ENCODE assay signal across 7 mouse cellular contexts in the genomic region with DNA sequence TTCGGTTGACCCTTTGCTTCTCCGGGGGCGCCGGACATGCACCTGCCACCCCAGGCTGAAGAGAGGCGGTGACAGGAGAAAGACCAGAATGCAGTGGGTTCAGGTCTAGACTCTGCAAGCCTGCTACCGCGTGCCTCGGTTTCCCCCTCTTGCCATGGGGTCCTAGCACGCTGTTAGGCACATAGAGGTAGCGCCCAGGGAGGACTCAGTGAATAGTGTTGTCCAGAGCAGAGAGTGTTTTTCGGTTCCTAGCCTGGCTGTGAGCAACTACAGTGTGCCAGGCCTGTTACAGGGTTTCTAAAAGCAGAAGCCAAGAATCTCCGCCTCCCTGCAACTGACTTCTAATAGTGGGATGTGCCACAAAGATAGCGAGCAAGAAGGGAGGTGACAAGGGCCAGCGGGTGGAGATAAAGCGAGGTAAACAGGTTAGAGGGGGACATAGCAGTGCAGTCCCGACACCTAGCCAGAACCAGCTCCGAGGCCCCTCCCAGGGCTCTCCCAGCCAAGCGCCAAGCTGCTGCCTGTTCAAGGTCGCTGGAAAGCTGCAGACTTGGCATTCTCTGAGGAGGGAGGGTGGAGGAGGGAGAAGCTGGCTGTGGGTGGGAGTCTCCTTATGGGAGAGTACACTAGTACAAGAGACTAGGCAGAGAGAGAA. TPM values are rescaled to one million over a fixed set of nuclear protein-coding genes. Genes with fewer than 3 reads are reported as not detected.
A peak's percentile ranks its signal among the peaks of the same experiment; 100 is the strongest.
DNase-seq lines count a peak whose midpoint lies in the region; ATAC-seq and TF ChIP-seq lines count a peak whose summit lies in the region.

No protein-coding gene starts in this region.

- peak; percentile 87 for ATAC-seq in intestine, embryonic 16.5 days

- peak overlapping the region; percentile 73 for H3K9ac ChIP-seq in intestine, embryonic 16.5 days (ENCODE audit: low read depth, low read length)

- peak; percentile 35 for TF ChIP-seq POLR2A in cortical plate, adult 2 months (IDR thresholded peaks at IDR 0.05; ENCODE audit: extremely low read depth, insufficient read depth, low read length)

- H3K9me3 ChIP-seq in intestine, embryonic 16.5 days (ENCODE audit: control insufficient read depth, low read length): no peaks in the 10 kb centered on the region
- H3K9me3 ChIP-seq in megakaryocyte, embryonic 14.5 days: no peaks in the 10 kb centered on the region

- H3K27me3 ChIP-seq in intestine, embryonic 16.5 days (replicated peaks; ENCODE audit: control insufficient read depth, insufficient read depth, low read length): no peaks in the 10 kb centered on the region
- H3K27me3 ChIP-seq in megakaryocyte, embryonic 14.5 days (replicated peaks): peaks cover 11% of the 10 kb centered on the region

- intact Hi-C loops in left cerebral cortex, postnatal 14 days (cut with DNase I): loop anchor here (5.0 kb wide), 1 partner anchor 50 kb away; no protein-coding TSS in a partner anchor

- peaks cover 7% of the 10 kb centered on the region for H3K4me1 ChIP-seq in cortical plate, adult 2 months (ENCODE audit: control insufficient read depth, insufficient read depth, low read length)
- H3K4me1 ChIP-seq in intestine, embryonic 16.5 days (ENCODE audit: control insufficient read depth, insufficient read depth, low read length): peaks cover 16% of the 10 kb centered on the region
- peaks cover 98% of the 10 kb centered on the region for H3K4me1 ChIP-seq in megakaryocyte, embryonic 14.5 days

- H3K4me3 ChIP-seq in cortical plate, adult 2 months (ENCODE audit: insufficient read depth, low read length): peak overlapping the region; percentile 14
- peak overlapping the region; percentile 56 for H3K4me3 ChIP-seq in intestine, embryonic 16.5 days (ENCODE audit: low read length)
- peak overlapping the region; percentile 93 for H3K4me3 ChIP-seq in megakaryocyte, embryonic 14.5 days (replicated peaks)

- DNase-seq in adrenal gland, postnatal 10 days: peak; percentile 90
- DNase-seq in gastrocnemius, postnatal 25 days: peak; percentile 74
- DNase-seq in left cerebral cortex, postnatal 14 days (ENCODE audit: low spot score in 2 of 2): peak; percentile 74 to 83
- peak; percentile 73 for DNase-seq in right cerebral cortex, postnatal 36 days (ENCODE audit: low spot score in 2 of 2)

- H3K4me2 ChIP-seq in intestine, embryonic 16.5 days (ENCODE audit: low read depth, low read length): peak overlapping the region; percentile 96

- no peak for TF ChIP-seq CTCF in cortical plate, adult 2 months (IDR thresholded peaks at IDR 0.05; ENCODE audit: extremely low read depth, insufficient read depth, low read length)

- WGBS in intestine, embryonic 16.5 days: 8% methylated on average over 19 of the region's 19 CpGs

- H3K36me3 ChIP-seq in intestine, embryonic 16.5 days (ENCODE audit: control insufficient read depth, insufficient read depth, low read length): no peaks in the 10 kb centered on the region
- peaks cover 17% of the 10 kb centered on the region for H3K36me3 ChIP-seq in megakaryocyte, embryonic 14.5 days (replicated peaks; ENCODE audit: low read length)

- H3K27ac ChIP-seq in cortical plate, adult 2 months (ENCODE audit: insufficient read depth, low read length): peak overlapping the region; percentile 74
- peak overlapping the region; percentile 62 for H3K27ac ChIP-seq in intestine, embryonic 16.5 days (ENCODE audit: low read length)

RNA-seq across cellular contexts. Expression of a gene that starts 31.5 kb away (rescaled TPM):
- 1 to 10 TPM in 1 of 2 experiments, under 1 TPM in 1; 0.96 to 1.2 TPM for total RNA-seq in adrenal gland, postnatal 10 days (2021)
- 13.5 and 17.5 TPM in 2 replicates for polyA plus RNA-seq in cortical plate, adult 2 months (2012; rRNA removed)
- total RNA-seq in gastrocnemius, postnatal 25 days (2021): 1 to 10 TPM in 1 of 2 experiments, under 1 TPM in 1; 0.72 to 1.5 TPM
- 0.99 and 1.2 TPM in 2 replicates for polyA plus RNA-seq in intestine, embryonic 16.5 days (2015; fragmentation: Nextera tagmentation; extraction: Ambion mirVana)
- total RNA-seq in left cerebral cortex, postnatal 14 days (2021): 1 to 10 TPM; 2.4 to 3.6 TPM
- polyA plus RNA-seq in megakaryocyte, embryonic 14.5 days (2012; ENCODE audit: insufficient read depth, low replicate concordance): not detected in 2 replicates

RNA-seq across cellular contexts. Expression of a gene that starts 35.7 kb away (rescaled TPM):
- 10 to 100 TPM; 33.4 to 34.9 TPM for total RNA-seq in adrenal gland, postnatal 10 days (2021)
- 47.1 TPM in 2 replicates for polyA plus RNA-seq in cortical plate, adult 2 months (2012; rRNA removed)
- total RNA-seq in gastrocnemius, postnatal 25 days (2021): 10 to 100 TPM; 15.6 to 16.2 TPM
- polyA plus RNA-seq in intestine, embryonic 16.5 days (2015; fragmentation: Nextera tagmentation; extraction: Ambion mirVana): 76.3 and 87.4 TPM in 2 replicates
- 10 to 100 TPM; 39.6 to 40.7 TPM for total RNA-seq in left cerebral cortex, postnatal 14 days (2021)
- polyA plus RNA-seq in megakaryocyte, embryonic 14.5 days (2012; ENCODE audit: insufficient read depth, low replicate concordance): 10.3 and 36.9 TPM in 2 replicates

RNA-seq across cellular contexts. Expression of a gene that starts 58.2 kb away (rescaled TPM):
- 10 to 100 TPM; 17.2 to 19.6 TPM for total RNA-seq in adrenal gland, postnatal 10 days (2021)
- polyA plus RNA-seq in cortical plate, adult 2 months (2012; rRNA removed): 44.1 and 45.8 TPM in 2 replicates
- 1 to 10 TPM; 5.4 to 5.5 TPM for total RNA-seq in gastrocnemius, postnatal 25 days (2021)
- polyA plus RNA-seq in intestine, embryonic 16.5 days (2015; fragmentation: Nextera tagmentation; extraction: Ambion mirVana): 24.0 and 24.5 TPM in 2 replicates
- 10 to 100 TPM; 30.7 to 35.9 TPM for total RNA-seq in left cerebral cortex, postnatal 14 days (2021)
- polyA plus RNA-seq in megakaryocyte, embryonic 14.5 days (2012; ENCODE audit: insufficient read depth, low replicate concordance): 14.8 and 21.5 TPM in 2 replicates

Comparison
In these comparisons a context has a peak if more than half of its experiments do, and no peak if none do; other contexts are left out.
1. Peak in every context shown above with its lines: DNase-seq, ATAC-seq, H3K4me3 ChIP-seq and H3K27ac ChIP-seq.
2. H3K4me3 ChIP-seq: peak in every context shown above with its lines; median percentile 93 in megakaryocyte, embryonic 14.5 days; 56 in intestine, embryonic 16.5 days; 14 in cortical plate, adult 2 months.